Mouse (Mus musculus) CH12.LX (cell line): ENCODE data around the gene Ice1.

Experiments used
- CHD2 ChIP-seq: IDR thresholded peaks from 2 replicates; pipeline ENCODE4 v1.6.1; 2011; ENCODE audit warnings: low read length, improper control_type of control experiment
- CTCF ChIP-seq, 2 experiments: IDR thresholded peaks in 1 of 2; conservative IDR thresholded peaks in 1 of 2; 2 replicates each; pipeline ENCODE4 v1.5.1; 2011 to 2012; ENCODE audit warnings: low read depth in 2 of 2, low read length in 2 of 2, improper control_type of control experiment in 1 of 2, inconsistent platforms in 1 of 2, mild to moderate bottlenecking in 1 of 2, moderate library complexity in 1 of 2
- E2F4 ChIP-seq: IDR thresholded peaks from 2 replicates; pipeline ENCODE4 v1.6.1; 2011; ENCODE audit warnings: low read depth, low read length, improper control_type of control experiment; ENCODE audit not compliant: insufficient replicate concordance
- EP300 ChIP-seq: IDR thresholded peaks from 2 replicates; pipeline ENCODE4 v1.6.1; 2011; ENCODE audit warnings: low read length, improper control_type of control experiment
- JUND ChIP-seq: conservative IDR thresholded peaks from 2 replicates; pipeline ENCODE4 v1.6.1; 2011; ENCODE audit warnings: low read depth, low read length, improper control_type of control experiment
- KAT2A ChIP-seq: IDR thresholded peaks from 2 replicates; pipeline ENCODE4 v1.6.1; 2012; ENCODE audit warnings: low read length, improper control_type of control experiment, inconsistent platforms; ENCODE audit not compliant: insufficient replicate concordance
- MAX ChIP-seq: IDR thresholded peaks from 2 replicates; pipeline ENCODE4 v1.6.1; 2011; ENCODE audit warnings: low read length, improper control_type of control experiment
- MEF2A ChIP-seq: IDR thresholded peaks from 2 replicates; pipeline ENCODE4 v1.6.1; 2014; ENCODE audit warnings: low read depth, mild to moderate bottlenecking, inconsistent platforms, low read length, improper control_type of control experiment, borderline replicate concordance
- PAX5 ChIP-seq: IDR thresholded peaks from 2 replicates; pipeline ENCODE4 v1.6.1; 2012; ENCODE audit warnings: low read length, inconsistent platforms, mixed read lengths
- POLR2A ChIP-seq: IDR thresholded peaks from 2 replicates; pipeline ENCODE4 v1.6.1; 2011; ENCODE audit warnings: low read depth, mild to moderate bottlenecking, improper control_type of control experiment, low read length
- RCOR1 ChIP-seq: conservative IDR thresholded peaks from 2 replicates; pipeline ENCODE4 v1.6.1; 2012; ENCODE audit warnings: low read depth, mild to moderate bottlenecking, inconsistent platforms, low read length, improper control_type of control experiment
- TBP ChIP-seq: conservative IDR thresholded peaks from 2 replicates; pipeline ENCODE4 v1.6.1; 2011; ENCODE audit warnings: low read depth, low read length, improper control_type of control experiment
- ZC3H11A ChIP-seq: IDR thresholded peaks from 2 replicates; pipeline ENCODE4 v1.6.1; 2012; ENCODE audit warnings: low read depth, mild to moderate bottlenecking, inconsistent platforms, low read length, improper control_type of control experiment

DNA sequence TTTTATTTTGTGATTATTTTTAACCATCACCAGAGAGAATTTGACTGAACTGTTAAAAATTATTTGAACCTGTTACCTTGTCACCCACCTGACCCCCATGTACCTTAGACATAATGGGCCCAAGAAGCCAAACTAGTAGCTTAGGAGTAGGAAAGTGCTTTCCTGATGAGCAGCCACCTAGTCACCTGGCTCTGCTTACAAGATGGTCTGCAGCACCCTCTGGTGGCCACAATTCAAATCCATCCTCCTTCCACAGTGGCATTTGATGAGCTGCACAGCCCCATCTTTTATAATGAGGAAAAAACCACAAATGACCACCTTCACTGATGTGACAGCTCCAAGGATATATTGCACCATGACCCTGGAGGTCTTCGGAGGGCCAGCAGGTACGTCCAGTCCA lies 50.5 kb downstream of the Ice1 start:
- TF ChIP-seq POLR2A = no peak
- peak; percentile 59 to 60 for TF ChIP-seq CTCF (conservative IDR thresholded peaks at IDR 0.05 in 1 of 2, IDR thresholded peaks at IDR 0.05 in 1 of 2; ENCODE audit: low read depth in 2 of 2, low read length in 2 of 2)
- no peak for TF ChIP-seq JUND
- no peak for TF ChIP-seq KAT2A
- TF ChIP-seq EP300 = no peak
- TF ChIP-seq TBP = no peak
- TF ChIP-seq CHD2 = no peak
- TF ChIP-seq MEF2A = no peak
- TF ChIP-seq E2F4 = no peak
- TF ChIP-seq RCOR1 = no peak
- no peak for TF ChIP-seq MAX
- no peak for TF ChIP-seq PAX5
- no peak for TF ChIP-seq ZC3H11A
